Mouse (Mus musculus): Measurements from ENCODE around the gene Rbpj.

- no peak for TF ChIP-seq CTCF (IDR thresholded peaks at IDR 0.05; ENCODE audit: extremely low read depth, insufficient read length, insufficient replicate concordance, low read depth, low read length)
- no peak for TF ChIP-seq POLR2A (IDR thresholded peaks at IDR 0.05; ENCODE audit: low read depth, low read length)
Measured at GRCm38 (mm10) chr5:53486966-53487592, 21.1 kb downstream of the Rbpj start.

Measured in small intestine, adult 2 months (tissue).